In genomic region chr5:120467026-120467425, GRCm38 (mm10) we compare ENCODE assay signal across 9 mouse cellular contexts. TPM values are rescaled to one million over a fixed set of nuclear protein-coding genes. Genes with fewer than 3 reads are reported as not detected.
DNase-seq lines count a peak whose midpoint lies in the region; ATAC-seq lines count a peak whose summit lies in the region.
"Had no signal": no experiment of that assay in that cellular context is flagged by ENCODE, and none has a peak within 500 bp of the region (broad histone marks: within the 10 kb centered on the region; RNA-seq: fewer than 3 reads in every experiment).

No protein-coding gene starts in this region.

- 3% methylated on average over 4 of the region's 4 CpGs for WGBS in heart, embryonic 14.5 days
- WGBS in neural tube, embryonic 13.5 days, result 5% methylated on average over 4 of the region's 4 CpGs

- H3K4me1 ChIP-seq in heart, embryonic 14.5 days (ENCODE audit: control insufficient read depth in 2 of 2, insufficient read depth in 2 of 2, low read length in 2 of 2), result peaks cover 3 to 5% of the 10 kb centered on the region in 2 experiments; a peak in 1 of 4 replicates
- H3K4me1 ChIP-seq in neural tube, embryonic 13.5 days (replicated peaks), result peaks cover 6% of the 10 kb centered on the region; the same call in 1 of the 2 replicates
- H3K4me1 ChIP-seq: limb, embryonic 15.5 days had no signal

- H3K27ac ChIP-seq in heart, embryonic 14.5 days (replicated peaks in 1 of 2; ENCODE audit: control insufficient read depth in 1 of 2, insufficient read depth in 1 of 2, low read depth in 2 of 2, low read length in 2 of 2), result peak overlapping the region in 1 of 2 experiments; percentile 50; a peak in 2 of 4 replicates
- no peak overlapping the region for H3K27ac ChIP-seq in neural tube, embryonic 13.5 days (replicated peaks)
- H3K27ac ChIP-seq: limb, embryonic 15.5 days had no signal

- H3K36me3 ChIP-seq in heart, embryonic 14.5 days (ENCODE audit: control insufficient read depth, insufficient read depth, low read length), result no peaks in the 10 kb centered on the region
- no peaks in the 10 kb centered on the region for H3K36me3 ChIP-seq in neural tube, embryonic 13.5 days
- H3K36me3 ChIP-seq: limb, embryonic 15.5 days had no signal

- peak overlapping the region; percentile 58 for H3K4me2 ChIP-seq in heart, embryonic 14.5 days (ENCODE audit: low read length)
- H3K4me2 ChIP-seq in neural tube, embryonic 13.5 days, result peak overlapping the region; percentile 39
- H3K4me2 ChIP-seq: limb, embryonic 15.5 days had no signal

- peak overlapping the region; percentile 33 to 49 for H3K4me3 ChIP-seq in heart, embryonic 14.5 days (ENCODE audit: control insufficient read depth in 1 of 2, insufficient read depth in 1 of 2, low read depth in 1 of 2, low read length in 2 of 2)
- peak overlapping the region; percentile 25 for H3K4me3 ChIP-seq in neural tube, embryonic 13.5 days
- H3K4me3 ChIP-seq: limb, embryonic 15.5 days had no signal

- peak overlapping the region; percentile 58 for H3K9ac ChIP-seq in heart, embryonic 14.5 days (ENCODE audit: low read length)
- H3K9ac ChIP-seq in neural tube, embryonic 13.5 days, result peak overlapping the region; percentile 41
- H3K9ac ChIP-seq: limb, embryonic 15.5 days had no signal

- ATAC-seq in heart, embryonic 14.5 days (ENCODE audit: insufficient number of reproducible peaks, insufficient read depth, low FRiP score, low read depth), result no peak; the same call in 1 of the 2 replicates
- no peak for ATAC-seq in neural tube, embryonic 13.5 days (ENCODE audit: low read depth)

- DNase-seq in 3134 (ENCODE audit: extremely low read depth, insufficient read length, low spot score), result peak; percentile 33
- DNase-seq in adrenal gland, postnatal 14 days, result peak; percentile 76
- DNase-seq in kidney, postnatal 10 days, result peak; percentile 67
- DNase-seq in spleen, postnatal 4 days (ENCODE audit: low spot score in 2 of 2), result no peak
- DNase-seq in layer of hippocampus, adult 9-10 months (ENCODE audit: low spot score), result no peak
- no peak for DNase-seq in urinary bladder, adult 2 months (ENCODE audit: low spot score)

- no peaks in the 10 kb centered on the region for H3K27me3 ChIP-seq in heart, embryonic 14.5 days (ENCODE audit: control insufficient read depth, insufficient read depth, low read length)
- peaks cover 6% of the 10 kb centered on the region; the same call in 1 of the 2 replicates for H3K27me3 ChIP-seq in neural tube, embryonic 13.5 days

- peaks cover 5% of the 10 kb centered on the region; the same call in 1 of the 2 replicates for H3K9me3 ChIP-seq in heart, embryonic 14.5 days (ENCODE audit: control insufficient read depth, low read length)
- no peaks in the 10 kb centered on the region for H3K9me3 ChIP-seq in neural tube, embryonic 13.5 days
- H3K9me3 ChIP-seq: limb, embryonic 15.5 days had no signal

RNA-seq across cellular contexts. Expression of gene Sdsl, which starts 5.6 kb away (rescaled TPM):
- total RNA-seq in adrenal gland, postnatal 14 days (2021), result 43.0 and 43.7 TPM in 2 replicates
- 14.1 and 14.4 TPM in 2 replicates for polyA plus RNA-seq in heart, embryonic 14.5 days (2014; fragmentation: Nextera tagmentation; extraction: Ambion mirVana)
- polyA plus RNA-seq in neural tube, embryonic 13.5 days (2015; fragmentation: Nextera tagmentation; extraction: Ambion mirVana), result 5.2 and 6.9 TPM in 2 replicates
- polyA plus RNA-seq in urinary bladder, adult 2 months (2012; rRNA removed), result 7.4 and 8.4 TPM in 2 replicates

RNA-seq across cellular contexts. Expression of gene Sds, which starts 9.3 kb away (rescaled TPM):
- total RNA-seq in adrenal gland, postnatal 14 days (2021), result 3.5 and 28.1 TPM in 2 replicates
- polyA plus RNA-seq in heart, embryonic 14.5 days (2014; fragmentation: Nextera tagmentation; extraction: Ambion mirVana), result not detected in 2 replicates
- not detected in 2 replicates for polyA plus RNA-seq in neural tube, embryonic 13.5 days (2015; fragmentation: Nextera tagmentation; extraction: Ambion mirVana)
- not detected in 2 replicates for polyA plus RNA-seq in urinary bladder, adult 2 months (2012; rRNA removed)

RNA-seq across cellular contexts. Expression of gene Lhx5, which starts 35.5 kb away (rescaled TPM):
- total RNA-seq in adrenal gland, postnatal 14 days (2021), result not detected in 2 replicates
- polyA plus RNA-seq in heart, embryonic 14.5 days (2014; fragmentation: Nextera tagmentation; extraction: Ambion mirVana), result not detected in 2 replicates
- polyA plus RNA-seq in neural tube, embryonic 13.5 days (2015; fragmentation: Nextera tagmentation; extraction: Ambion mirVana), result 42.0 and 46.0 TPM in 2 replicates
- polyA plus RNA-seq in urinary bladder, adult 2 months (2012; rRNA removed), result not detected in 2 replicates
- polyA plus RNA-seq: limb, embryonic 15.5 days had no signal

RNA-seq across cellular contexts. Expression of gene Plbd2, which starts 36.4 kb away (rescaled TPM):
- 63.6 and 70.5 TPM in 2 replicates for total RNA-seq in adrenal gland, postnatal 14 days (2021)
- polyA plus RNA-seq in heart, embryonic 14.5 days (2014; fragmentation: Nextera tagmentation; extraction: Ambion mirVana), result 35.1 and 36.1 TPM in 2 replicates
- polyA plus RNA-seq in neural tube, embryonic 13.5 days (2015; fragmentation: Nextera tagmentation; extraction: Ambion mirVana), result 35.8 and 42.8 TPM in 2 replicates
- polyA plus RNA-seq in urinary bladder, adult 2 months (2012; rRNA removed), result 29.2 and 38.3 TPM in 2 replicates

RNA-seq across cellular contexts. Expression of gene Slc8b1, which starts 43.9 kb away (rescaled TPM):
- total RNA-seq in adrenal gland, postnatal 14 days (2021), result 33.5 and 35.6 TPM in 2 replicates
- 3.1 TPM in 2 replicates for polyA plus RNA-seq in heart, embryonic 14.5 days (2014; fragmentation: Nextera tagmentation; extraction: Ambion mirVana)
- 3.0 and 3.6 TPM in 2 replicates for polyA plus RNA-seq in neural tube, embryonic 13.5 days (2015; fragmentation: Nextera tagmentation; extraction: Ambion mirVana)
- polyA plus RNA-seq in urinary bladder, adult 2 months (2012; rRNA removed), result 28.8 and 30.9 TPM in 2 replicates

Comparison
In these comparisons a context has a peak if more than half of its experiments do, and no peak if none do; other contexts are left out.
1. DNase-seq: peak in 3134 (single experiment), adrenal gland, postnatal 14 days (single experiment) and kidney, postnatal 10 days (single experiment); none in spleen, postnatal 4 days (0 of 2), layer of hippocampus, adult 9-10 months (single experiment) and urinary bladder, adult 2 months (single experiment).
2. RNA of gene Lhx5, which starts 35.5 kb away (polyA plus RNA-seq): 42.0 to 46.0 TPM in neural tube, embryonic 13.5 days; not detected in heart, embryonic 14.5 days and not detected in urinary bladder, adult 2 months; every median in the first group is over 10 times any median in the second.